Mouse (Mus musculus) liver, embryonic 11.5 days (tissue): ENCODE measurements at regions not wholly inside any gene's neighbourhood (a gene's known extent, or its start where the extent isn't known, plus 50 kb on each side); places are given as distances from the start of the nearest gene placed in this dataset.

ENCODE experiments used
- ATAC-seq: fragments of 200-750 bp; cut with Nextera tagmentation; replicated peaks from 2 replicates; pipeline ENCODE4 v1.8.0; 2017; ENCODE audit warnings: moderate number of reproducible peaks, mild to moderate bottlenecking, moderate TSS enrichment, moderate library complexity; ENCODE audit not compliant: low FRiP score
- DNase-seq: peaks from one replicate; pipeline ENCODE4 v3.0.0-alpha.2; 2017; ENCODE audit warnings: low spot score
- H3K27ac ChIP-seq: fragments of 300-500 bp; sonication (generic); 2 replicates; pipeline ENCODE4 v1.5.1; 2014; ENCODE audit warnings: mild to moderate bottlenecking, low read depth, low read length, control low read depth
- H3K27me3 ChIP-seq: fragments of 300-500 bp; sonication (generic); replicated peaks from 2 replicates; pipeline ENCODE4 v1.6.1; 2014; ENCODE audit warnings: low read length, mixed read lengths; ENCODE audit not compliant: control insufficient read depth, insufficient read depth
- H3K36me3 ChIP-seq: fragments of 300-500 bp; sonication (generic); 2 replicates; pipeline ENCODE4 v1.6.1; 2014; ENCODE audit warnings: mild to moderate bottlenecking, low read length, moderate library complexity, mixed read lengths; ENCODE audit not compliant: control insufficient read depth, insufficient read depth
- H3K4me1 ChIP-seq: fragments of 300-500 bp; sonication (generic); replicated peaks from 2 replicates; pipeline ENCODE4 v1.6.1; 2014; ENCODE audit warnings: low read length, mixed read lengths; ENCODE audit not compliant: control insufficient read depth, insufficient read depth
- H3K4me2 ChIP-seq: fragments of 300-500 bp; sonication (generic); 2 replicates; pipeline ENCODE4 v1.6.1; 2014; ENCODE audit warnings: mild to moderate bottlenecking, control low read depth, moderate library complexity
- H3K4me3 ChIP-seq: fragments of 300-500 bp; sonication (generic); 2 replicates; pipeline ENCODE4 v1.5.1; 2014; ENCODE audit warnings: low read depth, low read length, control low read depth
- H3K9ac ChIP-seq: fragments of 300-500 bp; sonication (generic); 2 replicates; pipeline ENCODE4 v1.6.1; 2014; ENCODE audit warnings: low read depth, low read length, control low read depth
- H3K9me3 ChIP-seq: fragments of 300-500 bp; sonication (generic); 2 replicates; pipeline ENCODE4 v1.6.1; 2016; ENCODE audit warnings: low read length, inconsistent platforms, mixed read lengths; ENCODE audit not compliant: control insufficient read depth
- WGBS: fragments of 180-500 bp; shearing (Covaris S2); extraction: QIAGEN DNeasy Blood & Tissue Kit; methylation state at CpG from one replicate; pipeline ENCODE4 v1.1.7; 2014; 5-methylcytosine and 5-hydroxymethylcytosine counted together

DNA sequence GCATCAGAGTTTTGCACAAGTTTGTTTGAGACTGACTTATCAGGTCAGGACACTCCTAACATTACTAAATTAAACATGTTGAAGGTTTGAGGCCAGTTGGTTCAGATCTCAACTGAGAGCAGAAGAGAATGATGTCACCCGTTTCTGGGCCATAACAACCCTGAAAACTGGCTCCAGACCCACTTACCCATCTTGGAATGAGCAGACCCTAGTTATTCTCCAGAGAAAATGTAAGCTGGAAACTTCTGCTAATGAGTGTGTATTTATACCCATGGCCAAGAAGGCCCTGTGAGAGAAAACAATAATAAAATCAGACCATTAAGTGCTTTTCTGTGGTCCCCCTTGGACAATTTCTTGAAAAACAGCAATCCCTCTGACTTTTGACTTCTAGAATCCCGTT is 282.4 kb upstream of the Nfe2l3 start:
- 73% methylated on average over 2 of the region's 2 CpGs for WGBS
- no peak for DNase-seq
- Histone ChIP-seq H3K9ac (no peak overlapping the region), H3K4me3 (no peak overlapping the region), H3K4me2 (no peak overlapping the region), H3K36me3 (no peaks in the 10 kb centered on the region), H3K27ac (no peak overlapping the region), H3K4me1 (no peaks in the 10 kb centered on the region), H3K9me3 (no peaks in the 10 kb centered on the region), H3K27me3 (no peaks in the 10 kb centered on the region)
- no peak for ATAC-seq

DNA sequence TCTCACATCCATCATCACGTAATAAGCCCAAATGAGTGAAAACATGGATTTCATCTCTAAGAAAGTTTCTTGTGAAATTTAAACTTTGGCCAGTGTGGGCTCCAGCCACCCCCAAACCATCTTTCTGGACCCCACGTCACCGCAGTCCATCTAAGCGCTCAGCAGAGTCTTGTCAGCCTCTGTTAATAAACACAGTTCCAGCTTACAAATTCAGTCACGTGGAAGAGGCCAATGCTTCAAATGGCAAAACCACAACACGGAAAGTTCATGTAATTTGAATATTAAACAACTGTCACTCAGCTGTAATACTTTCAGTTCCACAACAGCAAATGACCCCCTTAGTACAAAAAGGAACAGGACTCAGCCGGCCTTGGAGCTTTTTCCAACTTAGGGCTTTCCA is 282.0 kb upstream of the Nfe2l3 start:
- ATAC-seq (no peak), DNase-seq (no peak)
- no peak overlapping the region for H3K27ac ChIP-seq
- no peak overlapping the region for H3K4me2 ChIP-seq
- no peaks in the 10 kb centered on the region for H3K27me3 ChIP-seq
- H3K9me3 ChIP-seq: no peaks in the 10 kb centered on the region
- no peaks in the 10 kb centered on the region for H3K36me3 ChIP-seq
- H3K9ac ChIP-seq: no peak overlapping the region
- no peaks in the 10 kb centered on the region for H3K4me1 ChIP-seq
- 84% methylated on average over 7 of the region's 7 CpGs for WGBS
- H3K4me3 ChIP-seq: no peak overlapping the region

DNA sequence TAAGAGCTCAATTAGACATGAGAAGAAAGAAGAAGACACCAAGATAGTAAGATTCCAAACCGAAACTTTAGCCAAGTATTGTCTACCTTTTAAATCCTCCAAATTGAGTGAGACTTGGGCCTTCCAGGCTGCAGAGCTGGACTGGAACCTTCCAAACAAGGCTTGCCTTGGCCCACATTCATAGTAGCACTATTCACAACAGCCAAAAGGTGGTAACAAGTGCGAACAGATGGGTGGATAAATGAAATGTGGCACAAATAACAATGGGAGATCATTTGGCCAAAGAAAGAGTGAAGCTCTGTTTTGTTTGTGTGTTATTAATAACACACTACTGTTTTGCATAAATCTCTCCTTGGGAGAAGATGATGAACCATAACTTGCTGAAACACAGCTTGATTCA is 281.6 kb upstream of the Nfe2l3 start:
- Histone ChIP-seq H3K4me3 (no peak overlapping the region), H3K9ac (no peak overlapping the region), H3K36me3 (no peaks in the 10 kb centered on the region), H3K4me2 (no peak overlapping the region), H3K27ac (no peak overlapping the region), H3K9me3 (no peaks in the 10 kb centered on the region), H3K27me3 (no peaks in the 10 kb centered on the region), H3K4me1 (no peaks in the 10 kb centered on the region)
- ATAC-seq (no peak), DNase-seq (no peak)
- 75% methylated on average over 2 of the region's 2 CpGs for WGBS

DNA sequence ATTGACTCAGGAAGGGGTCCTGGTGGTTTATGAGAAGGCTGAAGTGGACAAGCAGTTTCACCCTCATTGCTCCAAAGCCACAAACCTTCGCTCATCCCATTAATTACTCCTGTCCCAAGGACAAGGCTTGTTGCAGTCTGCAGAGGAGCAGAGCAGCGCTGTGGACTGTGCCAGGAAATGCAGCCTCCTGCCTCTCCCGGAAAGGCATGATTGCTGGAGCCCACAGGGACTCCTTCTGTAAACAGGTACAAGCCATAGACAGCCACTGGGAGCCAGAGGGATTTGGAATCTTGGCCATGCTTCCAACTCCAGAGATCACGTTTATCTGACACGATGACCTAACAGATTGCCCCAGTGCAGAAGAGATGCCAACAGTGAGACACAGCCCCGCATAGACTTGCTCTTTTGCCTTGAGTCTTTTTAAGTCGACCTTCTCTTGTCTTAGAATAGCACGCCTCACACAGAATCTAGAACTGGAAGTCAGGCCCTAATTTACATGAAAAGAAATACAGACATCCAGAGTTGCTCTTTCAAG is 275.6 kb upstream of the Nfe2l3 start:
- H3K9ac ChIP-seq: no peak overlapping the region
- no peak overlapping the region for H3K4me2 ChIP-seq
- H3K27me3 ChIP-seq: no peaks in the 10 kb centered on the region
- no peaks in the 10 kb centered on the region for H3K9me3 ChIP-seq
- H3K4me3 ChIP-seq: no peak overlapping the region
- no peak overlapping the region for H3K27ac ChIP-seq
- ATAC-seq (no peak), DNase-seq (no peak)
- no peaks in the 10 kb centered on the region for H3K4me1 ChIP-seq
- 62% methylated on average over 8 of the region's 8 CpGs for WGBS
- H3K36me3 ChIP-seq: no peaks in the 10 kb centered on the region

DNA sequence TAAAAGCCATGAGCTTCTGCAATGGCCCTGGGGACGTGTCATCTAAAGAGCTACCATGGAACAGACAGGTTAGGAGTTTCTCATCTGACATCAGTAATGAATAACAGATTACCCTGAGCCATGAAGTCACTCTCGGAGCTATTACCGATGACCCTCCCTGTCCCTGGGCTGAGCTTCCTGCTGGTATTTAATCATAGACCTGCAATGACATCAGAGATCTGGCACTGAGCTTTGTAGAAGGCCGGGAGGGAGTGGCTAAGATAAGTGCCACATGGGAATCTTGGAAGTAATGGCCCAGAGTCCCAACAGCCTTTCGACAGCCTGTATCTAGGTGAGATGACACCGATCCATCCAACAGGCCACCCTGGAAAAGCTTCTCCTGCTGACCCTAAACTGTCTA is 271.3 kb upstream of the Nfe2l3 start:
- H3K4me2 ChIP-seq: no peak overlapping the region
- no peaks in the 10 kb centered on the region for H3K9me3 ChIP-seq
- no peaks in the 10 kb centered on the region for H3K27me3 ChIP-seq
- H3K27ac ChIP-seq: no peak overlapping the region
- 55% methylated on average over 6 of the region's 6 CpGs for WGBS
- no peak overlapping the region for H3K4me3 ChIP-seq
- H3K4me1 ChIP-seq: no peaks in the 10 kb centered on the region
- no peak for DNase-seq
- H3K36me3 ChIP-seq: no peaks in the 10 kb centered on the region
- ATAC-seq: no peak
- H3K9ac ChIP-seq: no peak overlapping the region

DNA sequence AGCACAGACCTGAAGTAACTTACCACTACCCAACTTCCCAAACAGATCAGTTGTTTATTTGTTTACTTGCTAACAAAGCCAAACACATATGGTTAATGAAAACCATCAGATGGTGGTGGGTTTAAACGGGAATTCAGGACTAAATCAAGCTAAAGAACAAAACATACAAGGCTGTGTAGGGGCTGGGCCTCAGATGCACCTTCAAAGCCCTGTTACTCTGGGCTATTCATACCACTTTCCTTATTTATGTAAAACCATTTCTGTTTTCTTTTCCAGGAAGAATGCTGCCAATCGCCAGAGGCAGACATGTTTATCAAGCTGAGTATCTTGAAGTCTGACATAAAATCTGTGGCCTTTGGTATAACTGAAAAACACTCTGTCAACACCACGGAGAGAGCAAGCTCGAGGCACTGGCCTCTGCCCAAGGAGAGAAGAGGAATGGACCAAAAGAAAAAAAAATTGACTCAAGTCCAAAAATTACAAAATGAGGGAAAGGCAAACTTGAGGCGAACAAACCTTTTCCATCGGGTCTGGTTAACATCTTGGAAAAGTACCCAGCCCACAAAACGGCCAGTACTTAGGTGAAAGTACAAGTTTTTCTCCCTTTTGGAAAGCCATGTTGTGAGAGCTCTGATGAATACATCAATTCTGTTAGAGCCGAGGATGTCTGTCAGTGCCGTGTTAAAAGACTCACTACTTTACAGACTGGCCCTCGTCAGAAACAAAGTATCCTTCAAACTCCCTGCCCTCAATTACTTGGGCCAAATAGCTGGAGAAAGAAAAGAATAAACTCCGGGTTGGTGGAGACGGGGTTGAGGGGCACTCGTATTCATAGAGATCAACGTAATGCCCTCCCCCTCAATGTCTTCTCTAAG is 270.0 kb upstream of the Nfe2l3 start:
- no peak for DNase-seq
- no peak overlapping the region for H3K9ac ChIP-seq
- no peak overlapping the region for H3K4me3 ChIP-seq
- H3K36me3 ChIP-seq: no peaks in the 10 kb centered on the region
- no peaks in the 10 kb centered on the region for H3K9me3 ChIP-seq
- H3K27me3 ChIP-seq: no peaks in the 10 kb centered on the region
- WGBS: 75% methylated on average over 14 of the region's 14 CpGs
- H3K27ac ChIP-seq: no peak overlapping the region
- ATAC-seq: no peak
- H3K4me1 ChIP-seq: no peaks in the 10 kb centered on the region
- no peak overlapping the region for H3K4me2 ChIP-seq

DNA sequence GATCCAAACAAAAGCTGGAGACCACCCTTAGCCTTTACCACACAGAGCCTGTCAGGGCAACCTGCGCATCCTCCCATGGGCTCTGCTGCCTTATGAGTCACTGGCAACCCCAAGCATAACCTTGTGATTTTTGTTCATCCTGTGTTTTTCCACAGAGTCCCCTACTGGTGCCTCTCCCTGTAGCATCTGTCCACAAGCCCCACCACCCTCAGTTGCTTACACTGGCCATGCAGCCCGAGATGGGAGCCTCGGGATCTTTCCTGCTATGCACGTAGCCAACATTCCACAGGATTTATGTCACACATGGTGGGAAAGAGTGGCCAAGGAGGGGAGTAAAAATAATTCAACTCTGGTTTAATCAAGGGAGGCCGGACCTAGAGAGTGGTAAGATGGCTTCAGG is 269.2 kb upstream of the Nfe2l3 start:
- no peaks in the 10 kb centered on the region for H3K36me3 ChIP-seq
- WGBS: 70% methylated on average over 5 of the region's 5 CpGs
- H3K4me1 ChIP-seq: no peaks in the 10 kb centered on the region
- DNase-seq (no peak), ATAC-seq (no peak)
- H3K4me3 ChIP-seq: no peak overlapping the region
- H3K27ac ChIP-seq: no peak overlapping the region
- H3K9me3 ChIP-seq: no peaks in the 10 kb centered on the region
- H3K4me2 ChIP-seq: no peak overlapping the region
- H3K27me3 ChIP-seq: no peaks in the 10 kb centered on the region
- no peak overlapping the region for H3K9ac ChIP-seq

DNA sequence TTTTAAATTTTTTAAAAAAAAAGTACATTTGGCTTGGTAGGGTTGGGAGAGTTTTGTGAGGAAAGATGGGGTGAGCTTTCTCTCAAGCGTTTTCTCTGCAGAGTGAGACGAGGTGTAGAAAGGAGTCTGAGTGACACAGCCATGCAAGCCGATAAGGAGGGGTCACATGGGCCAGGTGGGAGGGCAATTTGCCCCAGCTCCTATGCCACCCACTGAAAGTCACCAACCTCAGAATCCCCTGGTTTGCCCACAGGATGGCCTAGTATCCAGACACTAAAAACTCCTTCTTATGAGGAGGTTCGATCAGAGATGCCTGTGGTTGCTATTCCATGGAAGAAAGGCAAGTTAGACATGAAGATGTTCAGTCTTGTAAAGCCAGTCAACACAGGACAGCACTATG is 268.6 kb upstream of the Nfe2l3 start:
- Histone ChIP-seq H3K4me3 (no peak overlapping the region), H3K4me1 (no peaks in the 10 kb centered on the region; the same call in 1 of the 2 replicates)
- no peak for DNase-seq

DNA sequence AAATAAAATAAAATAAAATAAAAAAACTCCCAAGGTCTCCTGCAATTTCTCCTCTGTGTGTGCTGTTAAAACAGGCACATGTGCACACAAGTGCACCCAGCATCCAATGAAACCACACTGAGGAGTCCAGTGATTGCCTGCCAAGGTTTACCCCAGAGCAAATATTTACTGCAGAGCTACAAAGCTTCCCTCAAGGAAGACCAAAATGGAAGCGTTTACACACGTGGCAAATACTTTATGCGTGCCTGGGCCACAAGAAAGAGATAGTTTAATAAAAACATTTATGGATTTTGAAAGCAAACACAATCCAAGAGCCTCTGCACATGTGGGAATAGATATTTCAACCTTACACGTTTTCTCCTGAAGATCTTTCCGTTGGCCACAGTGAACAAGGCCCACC is 265.4 kb upstream of the Nfe2l3 start:
- WGBS: 81% methylated on average over 5 of the region's 5 CpGs
- DNase-seq (no peak), ATAC-seq (no peak)
- Histone ChIP-seq H3K9me3 (no peaks in the 10 kb centered on the region), H3K9ac (no peak overlapping the region), H3K4me2 (no peak overlapping the region), H3K36me3 (no peaks in the 10 kb centered on the region), H3K4me3 (no peak overlapping the region), H3K27ac (no peak overlapping the region), H3K27me3 (no peaks in the 10 kb centered on the region), H3K4me1 (peaks cover 7% of the 10 kb centered on the region; the same call in 1 of the 2 replicates)

More for the DNA sequence above, 268.6 kb upstream of the Nfe2l3 start:
- no peak overlapping the region for H3K4me2 ChIP-seq
- no peaks in the 10 kb centered on the region for H3K9me3 ChIP-seq
- no peak for ATAC-seq
- no peaks in the 10 kb centered on the region for H3K27me3 ChIP-seq
- no peaks in the 10 kb centered on the region for H3K36me3 ChIP-seq
- 65% methylated on average over 4 of the region's 4 CpGs for WGBS
- H3K27ac ChIP-seq: no peak overlapping the region
- H3K9ac ChIP-seq: no peak overlapping the region
